Mouse (Mus musculus): ENCODE measurements around the gene Zfp385a. TPM values are rescaled to one million over a fixed set of nuclear protein-coding genes. Genes with fewer than 3 reads are reported as not detected.

Zfp385a gene
- polyA plus RNA-seq, 1 experiment from 2014 or later = 11.8 TPM

GRCm38 (mm10) chr15:103302341-103303021 is 37.4 kb downstream of the Zfp385a start:
- no peak overlapping the region for H3K9ac ChIP-seq
- H3K9me3 ChIP-seq (ENCODE audit: low read depth, low read length) = no peaks in the 10 kb centered on the region
- H3K4me2 ChIP-seq = no peak overlapping the region
- H3K27me3 ChIP-seq (ENCODE audit: insufficient read depth, low read length) = no peaks in the 10 kb centered on the region
- DNase-seq (peak; percentile 19), ATAC-seq (ENCODE audit: insufficient read depth) (no peak)
- no peak for TF ChIP-seq CTCF (IDR thresholded peaks at IDR 0.05; ENCODE audit: low read depth)
- H3K36me3 ChIP-seq (ENCODE audit: insufficient read depth) = peaks cover 15% of the 10 kb centered on the region
- WGBS = 19% methylated on average over 6 of the region's 6 CpGs
- H3K4me1 ChIP-seq (ENCODE audit: insufficient read depth) = peaks cover 46% of the 10 kb centered on the region
- H3K4me3 ChIP-seq (ENCODE audit: low read depth, low read length) = no peak overlapping the region
- H3K27ac ChIP-seq (ENCODE audit: low read depth) = peak overlapping the region; percentile 33; the same call in 1 of the 2 replicates

GRCm38 (mm10) chr15:103301547-103302340 is 38.1 kb downstream of the Zfp385a start:
- no peaks in the 10 kb centered on the region for H3K9me3 ChIP-seq (ENCODE audit: low read depth, low read length)
- peaks cover 46% of the 10 kb centered on the region for H3K4me1 ChIP-seq (ENCODE audit: insufficient read depth)
- no peak overlapping the region for H3K9ac ChIP-seq
- ATAC-seq (ENCODE audit: insufficient read depth) = no peak
- TF ChIP-seq CTCF (IDR thresholded peaks at IDR 0.05; ENCODE audit: low read depth) = no peak
- H3K36me3 ChIP-seq (ENCODE audit: insufficient read depth) = peaks cover 22% of the 10 kb centered on the region
- WGBS = 26% methylated on average over 5 of the region's 5 CpGs
- H3K27ac ChIP-seq (ENCODE audit: low read depth) = peak overlapping the region; percentile 33; the same call in 1 of the 2 replicates
- H3K27me3 ChIP-seq (ENCODE audit: insufficient read depth, low read length) = no peaks in the 10 kb centered on the region
- H3K4me3 ChIP-seq (ENCODE audit: low read depth, low read length) = no peak overlapping the region
- DNase-seq = peak; percentile 26
- H3K4me2 ChIP-seq = no peak overlapping the region

GRCm38 (mm10) chr15:103301046-103301445 is 38.8 kb downstream of the Zfp385a start:
- no peak for TF ChIP-seq CTCF (IDR thresholded peaks at IDR 0.05; ENCODE audit: low read depth)
- WGBS = 34% methylated on average over 2 of the region's 2 CpGs
- Histone ChIP-seq H3K4me2 (no peak overlapping the region; the same call in 1 of the 2 replicates), H3K9ac (no peak overlapping the region), H3K27me3 (ENCODE audit: insufficient read depth, low read length) (no peaks in the 10 kb centered on the region), H3K36me3 (ENCODE audit: insufficient read depth) (peaks cover 26% of the 10 kb centered on the region), H3K4me1 (ENCODE audit: insufficient read depth) (peaks cover 44% of the 10 kb centered on the region), H3K9me3 (ENCODE audit: low read depth, low read length) (no peaks in the 10 kb centered on the region), H3K4me3 (ENCODE audit: low read depth, low read length) (no peak overlapping the region), H3K27ac (ENCODE audit: low read depth) (peak overlapping the region; percentile 84)
- ATAC-seq (ENCODE audit: insufficient read depth) (no peak), DNase-seq (no peak)

- WGBS = 17% methylated on average over 2 of the region's 2 CpGs
- no peaks in the 10 kb centered on the region for H3K9me3 ChIP-seq (ENCODE audit: low read depth, low read length)
- H3K4me2 ChIP-seq = peak overlapping the region; percentile 35
- peak overlapping the region; percentile 84 for H3K27ac ChIP-seq (ENCODE audit: low read depth)
- no peaks in the 10 kb centered on the region for H3K27me3 ChIP-seq (ENCODE audit: insufficient read depth, low read length)
- no peak overlapping the region for H3K9ac ChIP-seq
- H3K36me3 ChIP-seq (ENCODE audit: insufficient read depth) = peaks cover 29% of the 10 kb centered on the region
- ATAC-seq (ENCODE audit: insufficient read depth) (no peak), DNase-seq (no peak)
- H3K4me1 ChIP-seq (ENCODE audit: insufficient read depth) = peaks cover 41% of the 10 kb centered on the region
- TF ChIP-seq CTCF (IDR thresholded peaks at IDR 0.05; ENCODE audit: low read depth) = no peak
- no peak overlapping the region for H3K4me3 ChIP-seq (ENCODE audit: low read depth, low read length)
Observed at GRCm38 (mm10) chr15:103300560-103300959, 39.3 kb downstream of the Zfp385a start.

GRCm38 (mm10) chr15:103300067-103300471 is 39.8 kb downstream of the Zfp385a start:
- Histone ChIP-seq H3K36me3 (ENCODE audit: insufficient read depth) (peaks cover 33% of the 10 kb centered on the region), H3K27me3 (ENCODE audit: insufficient read depth, low read length) (no peaks in the 10 kb centered on the region), H3K4me1 (ENCODE audit: insufficient read depth) (peaks cover 42% of the 10 kb centered on the region), H3K4me2 (peak overlapping the region; percentile 35), H3K27ac (ENCODE audit: low read depth) (peak overlapping the region; percentile 84), H3K9ac (no peak overlapping the region), H3K4me3 (ENCODE audit: low read depth, low read length) (no peak overlapping the region), H3K9me3 (ENCODE audit: low read depth, low read length) (no peaks in the 10 kb centered on the region)
- DNase-seq = peak; percentile 62
- no peak for ATAC-seq (ENCODE audit: insufficient read depth)
- TF ChIP-seq CTCF (IDR thresholded peaks at IDR 0.05; ENCODE audit: low read depth) = no peak
- WGBS = 9% methylated on average over 18 of the region's 18 CpGs

- WGBS = 47% methylated on average over 8 of the region's 8 CpGs
- Histone ChIP-seq H3K4me2 (peak overlapping the region; percentile 35), H3K4me1 (ENCODE audit: insufficient read depth) (peaks cover 42% of the 10 kb centered on the region), H3K36me3 (ENCODE audit: insufficient read depth) (peaks cover 33% of the 10 kb centered on the region), H3K9ac (no peak overlapping the region), H3K9me3 (ENCODE audit: low read depth, low read length) (no peaks in the 10 kb centered on the region), H3K27me3 (ENCODE audit: insufficient read depth, low read length) (no peaks in the 10 kb centered on the region), H3K4me3 (ENCODE audit: low read depth, low read length) (no peak overlapping the region), H3K27ac (ENCODE audit: low read depth) (peak overlapping the region; percentile 84)
- no peak for DNase-seq
- ATAC-seq (ENCODE audit: insufficient read depth) = no peak
- no peak for TF ChIP-seq CTCF (IDR thresholded peaks at IDR 0.05; ENCODE audit: low read depth)
Observed at GRCm38 (mm10) chr15:103299644-103300043, 40.2 kb downstream of the Zfp385a start.

All from lung, embryonic 14.5 days (tissue).